Comparison of ENCODE assay signal across 32 mouse cellular contexts in genomic region chr13:16847236-16847635, GRCm38 (mm10).
DNase-seq lines count a peak whose midpoint lies in the region; ATAC-seq lines count a peak whose summit lies in the region.
"Had no signal": no experiment of that assay in that cellular context is flagged by ENCODE, and none has a peak within 500 bp of the region (broad histone marks: within the 10 kb centered on the region; RNA-seq: fewer than 3 reads in every experiment).

No protein-coding gene starts in this region.

- WGBS in heart, embryonic 13.5 days = 26% methylated on average over 2 of the region's 2 CpGs
- 37% methylated on average over 2 of the region's 2 CpGs for WGBS in heart, embryonic 10.5 days
- 69% methylated on average over 2 of the region's 2 CpGs for WGBS in hindbrain, embryonic 11.5 days

- H3K9me3 ChIP-seq in heart, embryonic 13.5 days = no peaks in the 10 kb centered on the region
- H3K9me3 ChIP-seq in heart, embryonic 10.5 days = no peaks in the 10 kb centered on the region
- no peaks in the 10 kb centered on the region for H3K9me3 ChIP-seq in hindbrain, embryonic 11.5 days (ENCODE audit: control insufficient read depth, low read length)
- H3K9me3 ChIP-seq: embryonic facial prominence, embryonic 13.5 days; forebrain, embryonic 13.5 days; hindbrain, embryonic 12.5 days; intestine, embryonic 15.5 days; midbrain, embryonic 10.5 days; midbrain, embryonic 15.5 days had no signal

- no peak for ATAC-seq in heart, embryonic 13.5 days (ENCODE audit: extremely low read depth, insufficient number of reproducible peaks, low FRiP score, low TSS enrichment)
- peak; percentile 86 to 92 for ATAC-seq in hematopoietic stem cell, adult 5-6 weeks (replicated peaks in 1 of 2; ENCODE audit: insufficient read depth in 1 of 2, low FRiP score in 2 of 2, low TSS enrichment in 1 of 2, low read depth in 1 of 2, poor library complexity in 2 of 2, severe bottlenecking in 2 of 2)
- ATAC-seq in hindbrain, embryonic 11.5 days (ENCODE audit: low FRiP score) = no peak
- ATAC-seq: forebrain, embryonic 13.5 days; hindbrain, postnatal 0 days; intestine, embryonic 15.5 days; midbrain, embryonic 15.5 days; Patski had no signal

- no peaks in the 10 kb centered on the region for H3K36me3 ChIP-seq in heart, embryonic 13.5 days
- no peaks in the 10 kb centered on the region for H3K36me3 ChIP-seq in heart, embryonic 10.5 days
- H3K36me3 ChIP-seq in hindbrain, embryonic 11.5 days (ENCODE audit: control insufficient read depth, insufficient read depth, low read length) = no peaks in the 10 kb centered on the region
- H3K36me3 ChIP-seq: embryonic facial prominence, embryonic 13.5 days; hindbrain, embryonic 12.5 days; intestine, embryonic 15.5 days; midbrain, embryonic 10.5 days; midbrain, embryonic 15.5 days had no signal

- H3K27me3 ChIP-seq in heart, embryonic 13.5 days (replicated peaks) = no peaks in the 10 kb centered on the region
- no peaks in the 10 kb centered on the region for H3K27me3 ChIP-seq in heart, embryonic 10.5 days (ENCODE audit: insufficient read depth, poor library complexity, severe bottlenecking)
- H3K27me3 ChIP-seq in hindbrain, embryonic 11.5 days (ENCODE audit: control insufficient read depth, insufficient read depth, low read length) = no peaks in the 10 kb centered on the region
- H3K27me3 ChIP-seq: embryonic facial prominence, embryonic 13.5 days; forebrain, embryonic 13.5 days; hindbrain, embryonic 12.5 days; intestine, embryonic 15.5 days; midbrain, embryonic 15.5 days; Patski had no signal

- DNase-seq in heart, embryonic 10.5 days (ENCODE audit: low spot score) = no peak
- peak; percentile 8 for DNase-seq in NIH3T3 (ENCODE audit: low read depth)
- no peak for DNase-seq in thymus, postnatal 14 days
- no peak for DNase-seq in spleen, postnatal 4 days (ENCODE audit: low spot score in 2 of 2)
- DNase-seq in hindbrain, embryonic 11.5 days (ENCODE audit: low spot score) = no peak
- DNase-seq: adrenal gland, postnatal 10 days; cerebellum, adult 11 months; cerebellum, adult 9-10 months; cerebellum, postnatal 36 days; gastrocnemius, postnatal 10 days; heart, postnatal 10 days; kidney, adult 2 months; kidney, postnatal 36 days; layer of hippocampus, postnatal 36 days; liver; lung, adult 2 months; lung, postnatal 10 days; right cerebral cortex, adult 18-20 months; spleen, adult 18-20 months; thymus, postnatal 25 days had no signal

- peak overlapping the region; percentile 34; the same call in 1 of the 2 replicates for H3K27ac ChIP-seq in heart, embryonic 13.5 days (replicated peaks)
- H3K27ac ChIP-seq in heart, embryonic 10.5 days = no peak overlapping the region
- no peak overlapping the region for H3K27ac ChIP-seq in hindbrain, embryonic 11.5 days (ENCODE audit: low read depth, low read length)
- H3K27ac ChIP-seq: embryonic facial prominence, embryonic 13.5 days; forebrain, embryonic 13.5 days; hindbrain, embryonic 12.5 days; hindbrain, postnatal 0 days; intestine, embryonic 15.5 days; liver, embryonic 14.5 days; macrophage; midbrain, embryonic 10.5 days; midbrain, embryonic 15.5 days had no signal

- H3K4me2 ChIP-seq in heart, embryonic 13.5 days = no peak overlapping the region
- no peak overlapping the region for H3K4me2 ChIP-seq in hindbrain, embryonic 11.5 days (replicated peaks; ENCODE audit: low read depth, low read length)
- H3K4me2 ChIP-seq: embryonic facial prominence, embryonic 13.5 days; forebrain, embryonic 13.5 days; hindbrain, embryonic 12.5 days; intestine, embryonic 15.5 days; midbrain, embryonic 15.5 days had no signal

- peaks cover 14% of the 10 kb centered on the region for H3K4me1 ChIP-seq in heart, embryonic 13.5 days
- H3K4me1 ChIP-seq in heart, embryonic 10.5 days = no peaks in the 10 kb centered on the region
- no peaks in the 10 kb centered on the region for H3K4me1 ChIP-seq in hindbrain, embryonic 11.5 days (replicated peaks; ENCODE audit: control insufficient read depth, insufficient read depth, low read length)
- H3K4me1 ChIP-seq: embryonic facial prominence, embryonic 13.5 days; forebrain, embryonic 13.5 days; hindbrain, embryonic 12.5 days; intestine, embryonic 15.5 days; midbrain, embryonic 10.5 days; midbrain, embryonic 15.5 days had no signal

- H3K9ac ChIP-seq in heart, embryonic 13.5 days = no peak overlapping the region
- H3K9ac ChIP-seq in hindbrain, embryonic 11.5 days (ENCODE audit: low read depth, low read length) = no peak overlapping the region
- H3K9ac ChIP-seq: embryonic facial prominence, embryonic 13.5 days; forebrain, embryonic 13.5 days; hindbrain, embryonic 12.5 days; intestine, embryonic 15.5 days; liver, embryonic 14.5 days; midbrain, embryonic 15.5 days had no signal

- no peak overlapping the region for H3K4me3 ChIP-seq in heart, embryonic 13.5 days
- H3K4me3 ChIP-seq in heart, embryonic 10.5 days = no peak overlapping the region
- no peak overlapping the region for H3K4me3 ChIP-seq in hindbrain, embryonic 11.5 days (ENCODE audit: low read depth, low read length)
- H3K4me3 ChIP-seq: embryonic facial prominence, embryonic 13.5 days; forebrain, embryonic 13.5 days; hindbrain, embryonic 12.5 days; intestine, embryonic 15.5 days; midbrain, embryonic 10.5 days; midbrain, embryonic 15.5 days had no signal

Comparison
In these comparisons a context has a peak if more than half of its experiments do, and no peak if none do; other contexts are left out.
1. ATAC-seq: peak in hematopoietic stem cell, adult 5-6 weeks (2 of 2); none in heart, embryonic 13.5 days (single experiment) and hindbrain, embryonic 11.5 days (single experiment).